Mouse (Mus musculus) hindbrain, embryonic 15.5 days (tissue): ENCODE measurements around the gene Cant1. TPM values are rescaled to one million over a fixed set of nuclear protein-coding genes. Genes with fewer than 3 reads are reported as not detected.

Experiments used
- ATAC-seq: fragments of 200-750 bp; cut with Nextera tagmentation; 2 replicates; pipeline ENCODE4 v1.8.0; 2017; ENCODE audit warnings: low read depth, moderate number of reproducible peaks, moderate TSS enrichment; ENCODE audit not compliant: low FRiP score
- H3K27ac ChIP-seq: fragments of 300-500 bp; sonication (generic); replicated peaks from 2 replicates; pipeline ENCODE4 v1.5.1; 2015; ENCODE audit warnings: mild to moderate bottlenecking, inconsistent platforms
- H3K27me3 ChIP-seq: fragments of 300-500 bp; sonication (generic); 2 replicates; pipeline ENCODE4 v1.6.1; 2015; ENCODE audit warnings: control low read depth, inconsistent platforms
- H3K36me3 ChIP-seq: fragments of 300-500 bp; sonication (generic); 2 replicates; pipeline ENCODE4 v1.6.1; 2015; ENCODE audit warnings: control low read depth, inconsistent platforms
- H3K4me1 ChIP-seq: fragments of 300-500 bp; sonication (generic); replicated peaks from 2 replicates; pipeline ENCODE4 v1.6.1; 2015; ENCODE audit warnings: control low read depth, inconsistent platforms
- H3K4me2 ChIP-seq: fragments of 300-500 bp; sonication (generic); 2 replicates; pipeline ENCODE4 v1.6.1; 2015; ENCODE audit warnings: moderate library complexity, mild to moderate bottlenecking, inconsistent platforms
- H3K4me3 ChIP-seq: fragments of 300-500 bp; sonication (generic); 2 replicates; pipeline ENCODE4 v1.5.1; 2015; ENCODE audit warnings: mild to moderate bottlenecking, inconsistent platforms
- H3K9ac ChIP-seq: fragments of 300-500 bp; sonication (generic); 2 replicates; pipeline ENCODE4 v1.6.1; 2015; ENCODE audit warnings: inconsistent platforms
- H3K9me3 ChIP-seq: fragments of 300-500 bp; sonication (generic); 2 replicates; pipeline ENCODE4 v1.6.1; 2016; ENCODE audit warnings: control low read depth, inconsistent platforms
- WGBS: fragments of 180-500 bp; shearing (Covaris S2); methylation state at CpG from one replicate; pipeline ENCODE4 v1.1.7; 2015; 5-methylcytosine and 5-hydroxymethylcytosine counted together
- polyA plus RNA-seq: library from polyadenylated mRNA; unstranded; fragments of >200 nt; fragmentation: Nextera tagmentation; extraction: Ambion mirVana; gene quantifications from 2 replicates; pipeline ENCODE4 v1.2.1, GENCODE M21; 2015

Cant1 gene
- polyA plus RNA-seq, 1 experiment from 2014 or later: 33.7 TPM

DNA sequence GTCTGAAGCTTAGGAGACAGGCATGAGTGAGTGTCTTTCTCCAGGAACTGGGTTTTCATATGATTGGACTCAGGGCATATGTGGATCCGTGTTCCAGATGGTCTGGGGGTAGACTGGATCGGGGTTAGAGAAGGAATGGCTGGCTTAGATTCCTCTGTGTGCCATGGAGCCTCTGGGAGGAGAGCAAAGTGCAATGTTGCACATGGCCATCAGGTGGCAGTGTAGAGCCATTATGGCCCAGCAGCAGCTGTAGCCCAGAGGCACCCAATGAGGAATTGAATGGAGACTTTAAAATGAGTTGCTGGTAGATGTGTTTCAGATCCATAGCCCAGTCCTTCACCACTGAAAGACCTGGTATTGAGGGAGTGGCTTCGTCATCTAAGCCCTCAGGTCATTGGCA, 27.0 kb upstream of the Cant1 start:
- 15% methylated on average over 3 of the region's 3 CpGs for WGBS
- no peaks in the 10 kb centered on the region for H3K9me3 ChIP-seq
- no peak overlapping the region for H3K4me2 ChIP-seq
- ATAC-seq: peak; percentile 36
- H3K9ac ChIP-seq: no peak overlapping the region
- peaks cover 3% of the 10 kb centered on the region; the same call in 1 of the 2 replicates for H3K27me3 ChIP-seq
- H3K36me3 ChIP-seq: no peaks in the 10 kb centered on the region
- H3K4me1 ChIP-seq: peaks cover 12% of the 10 kb centered on the region
- H3K4me3 ChIP-seq: no peak overlapping the region
- no peak overlapping the region for H3K27ac ChIP-seq

DNA sequence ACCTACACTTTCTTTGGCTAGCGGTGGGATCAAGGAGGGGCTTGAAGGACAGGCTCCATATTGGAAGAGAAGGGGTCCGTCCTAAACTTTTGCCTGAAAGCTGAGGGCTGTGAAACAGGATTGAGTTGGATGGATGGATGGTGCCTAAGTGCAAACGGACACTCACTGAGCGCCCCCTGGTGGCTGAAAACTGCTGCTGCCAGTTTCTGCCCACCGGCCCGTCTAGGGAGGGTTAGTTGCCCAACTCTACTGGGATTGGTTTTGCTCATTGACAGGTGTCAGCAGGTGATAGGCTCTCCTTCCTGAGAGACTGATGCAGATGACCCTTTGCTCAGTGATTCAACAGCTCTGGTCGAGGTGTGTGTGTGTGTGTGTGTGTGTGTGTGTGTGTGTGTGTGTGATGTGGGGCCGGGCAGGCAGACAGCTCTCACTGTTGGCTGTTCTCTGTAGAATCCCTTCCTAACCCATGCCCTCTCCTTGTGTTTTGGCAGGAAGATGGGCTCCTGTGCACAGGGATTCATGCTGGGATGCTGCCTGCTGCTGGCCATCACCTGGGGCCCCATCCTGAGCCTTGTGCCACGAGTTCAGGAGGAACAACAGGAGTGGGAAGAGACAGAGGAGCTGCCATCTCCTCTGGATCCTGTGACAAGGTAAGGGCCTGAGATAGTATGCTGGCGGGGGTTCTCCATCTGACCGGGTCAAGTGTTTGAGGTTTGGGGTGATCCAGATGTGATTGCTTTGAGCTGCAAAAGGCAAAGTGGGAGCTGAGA, 24.5 kb upstream of the Cant1 start:
- H3K4me1 ChIP-seq: peaks cover 22% of the 10 kb centered on the region
- peak; percentile 24; the same call in 1 of the 2 replicates for ATAC-seq

DNA sequence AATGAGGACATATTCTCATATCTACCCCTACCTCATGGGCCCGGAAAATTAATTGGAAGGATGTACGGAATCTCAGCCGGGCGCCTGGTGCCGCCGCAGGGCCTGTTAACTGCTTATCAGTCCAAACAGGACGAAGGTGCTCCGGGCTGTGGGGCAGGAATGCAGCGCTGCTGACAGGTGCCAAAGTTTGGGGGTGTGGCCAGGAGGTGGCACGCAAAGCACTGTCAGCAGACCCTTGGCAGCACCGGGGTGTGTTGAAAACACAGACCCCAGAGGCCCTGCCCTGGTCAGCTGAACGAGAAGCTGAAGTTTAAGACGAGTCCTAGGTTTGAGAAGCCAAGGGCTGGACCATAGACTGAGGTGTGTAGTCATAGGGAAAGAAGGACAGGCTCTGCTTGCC, 23.8 kb upstream of the Cant1 start:
- Histone ChIP-seq H3K4me1 (peaks cover 29% of the 10 kb centered on the region), H3K9me3 (no peaks in the 10 kb centered on the region), H3K4me2 (no peak overlapping the region), H3K27me3 (peaks cover 3% of the 10 kb centered on the region; the same call in 1 of the 2 replicates), H3K4me3 (no peak overlapping the region), H3K36me3 (no peaks in the 10 kb centered on the region), H3K27ac (no peak overlapping the region), H3K9ac (no peak overlapping the region)
- 65% methylated on average over 13 of the region's 13 CpGs for whole genome bisulfite sequencing
- peak; percentile 21; the same call in 1 of the 2 replicates for ATAC-seq

More for the DNA sequence above, 24.5 kb upstream of the Cant1 start:
- Histone ChIP-seq H3K27ac (no peak overlapping the region), H3K9me3 (no peaks in the 10 kb centered on the region), H3K9ac (no peak overlapping the region), H3K4me2 (no peak overlapping the region), H3K36me3 (no peaks in the 10 kb centered on the region), H3K4me3 (no peak overlapping the region), H3K27me3 (peaks cover 3% of the 10 kb centered on the region; the same call in 1 of the 2 replicates)
- 36% methylated on average over 11 of the region's 11 CpGs for WGBS

DNA sequence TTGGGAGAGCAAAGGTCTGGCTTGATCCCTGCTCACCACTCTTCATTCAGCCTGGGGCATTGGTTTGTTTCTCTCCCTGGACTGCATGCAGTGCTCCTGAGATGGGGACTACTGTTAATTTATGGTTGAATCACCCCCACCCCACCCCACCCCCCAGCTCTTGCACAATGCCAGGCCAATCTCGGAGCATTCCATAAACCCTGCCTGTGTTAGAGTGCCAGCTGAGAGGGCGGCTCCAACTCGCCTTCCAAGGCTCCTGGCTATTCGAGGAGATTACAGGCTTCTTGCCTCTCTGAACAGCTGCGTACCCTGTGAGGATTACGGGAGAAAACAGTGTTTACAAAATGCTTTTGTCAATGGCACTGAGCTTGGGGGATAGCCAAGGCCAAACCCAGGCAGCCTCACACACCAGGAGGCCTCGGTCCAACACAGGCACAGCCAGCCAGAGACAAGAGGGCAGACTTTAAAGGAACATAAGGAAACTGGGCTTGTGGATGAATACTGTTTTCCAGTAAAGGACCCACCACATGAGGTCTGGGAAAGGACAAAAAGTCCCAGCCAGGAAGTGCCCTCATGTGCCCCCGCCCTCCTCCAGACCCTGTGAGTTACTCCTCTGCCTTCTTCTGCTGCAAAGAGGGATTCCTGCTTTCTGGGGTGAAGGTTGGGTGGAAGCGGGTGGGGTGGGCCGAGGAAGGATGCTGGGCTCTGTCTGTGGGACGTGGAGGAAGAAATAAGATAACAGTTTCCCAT, 20.0 kb upstream of the Cant1 start:
- no peaks in the 10 kb centered on the region for H3K27me3 ChIP-seq
- peak; percentile 39 for ATAC-seq
- no peaks in the 10 kb centered on the region for H3K9me3 ChIP-seq
- H3K27ac ChIP-seq: peak overlapping the region; percentile 37; the same call in 1 of the 2 replicates
- H3K36me3 ChIP-seq: no peaks in the 10 kb centered on the region
- H3K4me1 ChIP-seq: peaks cover 47% of the 10 kb centered on the region
- H3K4me3 ChIP-seq: no peak overlapping the region
- H3K9ac ChIP-seq: no peak overlapping the region
- WGBS: 22% methylated on average over 11 of the region's 11 CpGs
- no peak overlapping the region for H3K4me2 ChIP-seq

DNA sequence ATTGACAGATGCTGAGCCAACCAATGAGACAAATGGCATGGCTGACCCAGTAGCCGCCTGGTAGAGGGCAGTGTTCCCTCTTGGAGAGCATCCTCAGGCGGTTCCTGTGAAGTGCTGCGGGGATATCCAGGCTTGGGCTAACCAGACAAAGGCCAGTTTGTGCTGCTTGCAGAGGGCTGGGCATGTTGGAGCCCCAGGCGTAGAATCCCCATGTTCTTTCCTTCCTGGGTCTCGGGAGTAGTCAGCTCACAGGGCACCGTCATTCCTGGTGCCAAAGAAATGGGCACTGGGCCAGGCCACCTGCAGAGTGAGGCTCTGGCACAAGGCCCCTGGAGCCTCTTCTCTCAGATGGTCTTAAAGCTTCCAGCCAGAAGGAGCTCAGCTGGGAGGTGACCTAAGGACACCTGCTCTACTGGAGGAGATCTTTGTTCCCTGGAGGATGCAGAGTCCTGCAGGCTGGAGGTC, 17.6 kb upstream of the Cant1 start:
- 0 out of 2 replicates have a peak overlapping the region, but pooled peaks have one; percentile 19 for H3K27ac ChIP-seq
- H3K4me2 ChIP-seq: no peak overlapping the region
- no peak overlapping the region for H3K4me3 ChIP-seq
- no peak overlapping the region for H3K9ac ChIP-seq
- no peaks in the 10 kb centered on the region for H3K9me3 ChIP-seq
- peaks cover 48% of the 10 kb centered on the region for H3K4me1 ChIP-seq
- 38% methylated on average over 6 of the region's 6 CpGs for WGBS
- H3K36me3 ChIP-seq: no peaks in the 10 kb centered on the region
- ATAC-seq: peak; percentile 48; the same call in 1 of the 2 replicates
- H3K27me3 ChIP-seq: no peaks in the 10 kb centered on the region

DNA sequence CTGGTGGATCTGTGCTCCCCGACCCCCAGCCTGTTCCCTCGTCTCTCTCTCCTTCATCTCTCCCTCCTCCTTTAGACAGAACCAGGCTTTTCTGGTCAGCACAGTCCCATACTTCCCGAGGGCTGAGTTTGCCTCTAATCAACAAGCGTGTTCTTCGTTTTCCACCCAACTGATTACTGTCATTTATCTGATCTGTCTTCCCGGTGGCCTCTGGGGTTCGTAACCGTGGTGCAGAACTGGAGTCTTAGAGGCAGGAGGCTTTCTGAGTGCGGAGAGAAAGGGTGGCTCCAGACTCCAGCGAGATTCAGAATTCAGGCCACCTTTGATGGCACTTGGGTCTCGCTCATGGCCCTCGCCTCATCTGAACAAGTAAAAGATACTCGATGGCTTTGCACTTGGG, 15.2 kb upstream of the Cant1 start:
- Histone ChIP-seq H3K9ac (no peak overlapping the region), H3K27ac (0 out of 2 replicates have a peak overlapping the region, but pooled peaks have one; percentile 12)
- no peak for ATAC-seq

DNA sequence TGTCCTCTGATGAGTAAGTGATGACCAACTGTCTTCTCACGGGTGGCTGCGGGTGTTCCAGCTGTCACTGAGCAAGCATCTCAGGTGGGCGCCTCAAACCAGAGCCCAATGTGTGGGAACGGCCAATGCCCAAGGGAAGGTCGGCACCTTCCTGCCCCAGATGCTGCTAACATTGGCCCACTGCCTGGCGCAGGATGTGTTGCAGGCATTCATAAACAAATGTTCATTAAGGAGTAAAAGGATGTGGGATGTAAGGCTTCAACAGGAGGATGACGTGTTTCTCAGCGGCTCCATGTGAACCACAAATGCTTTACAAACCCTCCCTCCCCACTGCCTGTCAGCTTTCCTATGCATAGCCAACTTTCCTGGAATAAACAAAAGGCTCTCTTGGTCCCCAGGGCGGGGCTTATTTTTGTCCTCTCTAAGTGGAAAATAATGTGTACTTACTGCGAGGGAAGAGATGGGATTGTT, 14.5 kb upstream of the Cant1 start:
- WGBS: 61% methylated on average over 10 of the region's 10 CpGs
- Histone ChIP-seq H3K27me3 (no peaks in the 10 kb centered on the region), H3K36me3 (no peaks in the 10 kb centered on the region), H3K4me3 (no peak overlapping the region), H3K27ac (0 out of 2 replicates have a peak overlapping the region, but pooled peaks have one; percentile 12), H3K9me3 (no peaks in the 10 kb centered on the region), H3K9ac (no peak overlapping the region; the same call in 1 of the 2 replicates), H3K4me2 (peak overlapping the region; percentile 36), H3K4me1 (peaks cover 56% of the 10 kb centered on the region)
- no peak for ATAC-seq

More for the DNA sequence above, 15.2 kb upstream of the Cant1 start:
- H3K4me2 ChIP-seq: peak overlapping the region; percentile 36
- H3K36me3 ChIP-seq: no peaks in the 10 kb centered on the region
- H3K9me3 ChIP-seq: no peaks in the 10 kb centered on the region
- 41% methylated on average over 13 of the region's 13 CpGs for WGBS
- H3K27me3 ChIP-seq: no peaks in the 10 kb centered on the region
- H3K4me1 ChIP-seq: peaks cover 56% of the 10 kb centered on the region
- no peak overlapping the region for H3K4me3 ChIP-seq

DNA sequence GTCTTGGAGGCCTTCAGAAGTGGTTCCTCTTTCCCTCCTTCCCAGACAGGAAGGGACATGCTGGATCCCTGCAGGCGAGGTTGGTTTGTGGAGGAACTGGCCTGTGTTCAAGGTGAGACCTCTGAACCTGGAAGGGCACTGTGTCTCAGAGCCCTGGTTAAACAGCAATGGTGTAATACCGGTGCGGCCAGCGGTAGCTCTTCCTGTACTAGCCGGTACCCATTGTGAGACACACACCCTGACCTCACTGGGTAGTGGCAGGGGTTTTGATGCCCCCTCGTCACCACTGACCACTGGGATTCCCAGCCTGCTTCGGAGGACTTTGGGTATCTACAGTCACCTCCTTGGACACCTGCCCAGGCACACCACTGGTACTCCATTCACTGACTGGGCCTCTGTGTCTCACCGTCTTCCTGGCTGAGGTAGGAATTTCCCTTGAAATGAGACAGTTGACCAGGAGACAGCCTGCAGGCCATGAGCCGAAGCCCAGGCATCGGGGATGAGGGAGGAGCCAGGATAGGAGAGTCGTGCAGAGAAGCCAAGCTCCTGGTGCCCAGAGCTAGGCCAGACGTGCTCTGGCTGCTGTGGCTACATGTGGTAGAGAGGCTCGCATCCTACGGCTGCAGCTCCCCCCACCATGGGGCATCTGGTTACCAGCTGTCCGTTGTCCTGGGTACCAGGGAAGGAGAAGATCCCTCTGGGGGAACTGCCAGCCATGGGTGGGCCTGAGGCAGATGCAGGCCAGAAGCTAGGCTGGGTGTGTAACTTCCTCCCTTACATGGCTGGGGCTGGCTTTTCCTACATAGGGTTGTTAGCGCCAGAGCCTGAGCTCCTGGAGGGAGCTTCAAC, 12.4 kb upstream of the Cant1 start:
- H3K9me3 ChIP-seq: no peaks in the 10 kb centered on the region
- ATAC-seq: no peak
- H3K4me1 ChIP-seq: peaks cover 51% of the 10 kb centered on the region
- H3K36me3 ChIP-seq: no peaks in the 10 kb centered on the region
- H3K4me3 ChIP-seq: no peak overlapping the region
- no peak overlapping the region for H3K9ac ChIP-seq
- H3K27ac ChIP-seq: no peak overlapping the region
- no peak overlapping the region for H3K4me2 ChIP-seq
- H3K27me3 ChIP-seq: 0 out of 2 replicates have a peak, but pooled peaks cover 3% of the 10 kb centered on the region
- 75% methylated on average over 16 of the region's 16 CpGs for WGBS

DNA sequence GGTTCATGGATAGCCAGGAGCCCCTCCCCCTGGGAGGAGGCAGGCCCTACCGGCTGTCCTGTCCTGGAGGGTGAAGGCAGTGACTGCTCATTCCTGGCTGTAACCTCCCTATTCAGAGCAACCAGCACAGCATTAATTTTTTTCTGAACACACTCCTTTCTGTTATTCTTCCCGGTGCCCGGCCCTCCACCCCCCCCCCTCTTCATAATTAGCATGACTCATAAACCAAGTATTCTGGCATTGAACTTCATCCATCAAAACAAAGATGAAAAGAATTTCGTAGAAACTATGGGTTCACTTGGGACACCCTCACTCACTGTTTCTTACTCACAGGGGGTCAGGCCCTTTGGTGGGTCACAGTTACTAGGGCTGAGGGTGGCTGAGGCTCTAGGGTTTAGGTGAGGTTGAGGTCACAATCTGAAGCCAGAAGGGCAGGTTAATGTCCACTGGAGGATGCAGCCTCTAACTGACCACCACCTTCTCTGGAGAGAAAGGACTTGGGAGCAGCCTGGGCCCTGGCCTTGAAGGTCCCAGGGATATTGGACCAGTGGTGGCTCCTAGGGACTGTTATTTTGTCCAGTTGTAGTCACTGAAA, 11.5 kb upstream of the Cant1 start:
- H3K9ac ChIP-seq: no peak overlapping the region
- H3K27me3 ChIP-seq: 0 out of 2 replicates have a peak, but pooled peaks cover 5% of the 10 kb centered on the region
- H3K4me3 ChIP-seq: no peak overlapping the region
- no peak for ATAC-seq
- no peak overlapping the region; the same call in 1 of the 2 replicates for H3K4me2 ChIP-seq
- H3K27ac ChIP-seq: no peak overlapping the region
- WGBS: 46% methylated on average over 4 of the region's 4 CpGs
- H3K4me1 ChIP-seq: peaks cover 49% of the 10 kb centered on the region
- H3K36me3 ChIP-seq: no peaks in the 10 kb centered on the region
- no peaks in the 10 kb centered on the region for H3K9me3 ChIP-seq

DNA sequence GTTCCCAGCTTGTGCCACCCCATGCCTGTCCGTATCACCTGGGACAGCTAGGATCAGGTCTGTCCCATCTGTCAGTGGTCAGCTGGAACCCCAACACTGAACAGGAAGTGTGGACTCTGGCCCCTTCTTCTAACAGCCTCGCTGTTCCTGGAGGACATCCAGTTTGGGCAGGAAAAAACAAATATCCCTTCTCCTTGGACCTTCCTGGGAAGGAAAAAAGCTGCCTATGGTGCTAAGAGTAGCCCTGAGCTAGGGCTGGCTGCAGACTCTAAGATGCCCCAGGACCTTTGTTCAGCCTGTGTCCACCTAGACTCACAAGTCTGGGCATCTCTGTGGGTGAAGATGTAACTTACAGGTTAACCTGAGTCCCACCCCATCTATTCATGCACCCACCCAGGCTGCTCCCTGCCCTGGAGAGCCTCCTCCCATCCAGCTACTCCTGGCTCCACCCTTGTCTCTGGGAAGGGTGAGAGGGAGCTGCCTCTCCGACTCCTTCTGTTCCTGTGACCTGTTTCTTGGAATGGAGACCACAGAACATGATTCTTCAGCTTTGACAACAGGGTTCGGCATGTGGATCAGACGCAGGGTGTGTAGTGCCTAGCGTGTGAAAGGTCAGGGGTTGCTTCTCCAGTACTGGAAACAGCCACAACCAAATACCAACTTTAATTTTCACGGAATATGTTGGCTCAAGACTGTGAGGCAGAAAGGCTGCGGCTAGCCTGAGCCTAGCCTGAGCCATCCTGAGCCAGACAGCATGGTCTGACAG, 10.2 kb upstream of the Cant1 start:
- WGBS: 63% methylated on average over 8 of the region's 8 CpGs

More for the DNA sequence above, 10.2 kb upstream of the Cant1 start:
- H3K36me3 ChIP-seq: no peaks in the 10 kb centered on the region
- no peak for ATAC-seq
- no peaks in the 10 kb centered on the region for H3K9me3 ChIP-seq
- peak overlapping the region; percentile 49 for H3K4me2 ChIP-seq
- peak overlapping the region; percentile 9; the same call in 1 of the 2 replicates for H3K9ac ChIP-seq
- H3K4me1 ChIP-seq: peaks cover 51% of the 10 kb centered on the region
- H3K27me3 ChIP-seq: 0 out of 2 replicates have a peak, but pooled peaks cover 5% of the 10 kb centered on the region
- H3K27ac ChIP-seq: no peak overlapping the region
- peak overlapping the region; percentile 31 for H3K4me3 ChIP-seq
